Mouse (Mus musculus) frontal cortex, postnatal 25 days (tissue): Measurements from ENCODE around the gene Prrx1.

ENCODE experiments used
- DNase-seq, 2 experiments: peaks; one replicate each; pipeline ENCODE4 v3.0.0; 2022; ENCODE audit warnings: low spot score in 2 of 2

The Prrx1 gene

DNA sequence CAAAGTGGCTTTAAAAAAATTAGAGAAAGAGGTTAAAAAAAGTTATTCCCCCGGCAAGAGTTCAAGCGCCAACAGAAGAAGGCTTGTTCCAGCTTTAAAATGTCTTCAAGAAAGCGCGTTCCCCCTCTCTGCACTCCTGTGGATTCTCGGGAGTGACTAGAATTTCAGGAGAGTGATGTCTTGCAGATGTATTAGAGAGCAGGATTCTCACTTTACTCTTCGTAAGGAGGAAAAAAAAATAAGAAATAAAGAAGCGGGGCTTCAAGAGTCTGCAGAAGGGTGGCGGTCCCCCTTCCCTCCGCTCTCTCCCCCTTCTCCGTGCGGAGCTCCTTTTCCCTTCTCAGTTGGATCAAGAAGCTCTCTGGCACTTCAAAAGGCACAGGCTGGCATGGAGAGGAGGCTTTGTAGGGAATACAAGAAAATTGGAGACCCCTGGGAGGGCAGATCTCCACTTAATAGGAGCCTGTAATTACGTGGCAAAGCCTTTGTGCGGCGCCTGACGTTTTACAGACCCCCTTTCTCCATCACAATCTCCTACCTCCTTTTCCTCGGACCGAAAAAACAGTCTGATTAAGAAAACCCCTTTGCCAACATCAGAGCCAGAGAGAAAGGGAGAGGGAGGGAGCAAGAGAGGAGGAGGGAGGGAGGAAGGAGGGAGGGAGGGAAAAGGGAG, at the start of gene Prrx1:
Gene Prrx1 (minus strand): TSS at position 610 of the 673 bp plus-strand sequence.
- DNase-seq = no peak

DNA sequence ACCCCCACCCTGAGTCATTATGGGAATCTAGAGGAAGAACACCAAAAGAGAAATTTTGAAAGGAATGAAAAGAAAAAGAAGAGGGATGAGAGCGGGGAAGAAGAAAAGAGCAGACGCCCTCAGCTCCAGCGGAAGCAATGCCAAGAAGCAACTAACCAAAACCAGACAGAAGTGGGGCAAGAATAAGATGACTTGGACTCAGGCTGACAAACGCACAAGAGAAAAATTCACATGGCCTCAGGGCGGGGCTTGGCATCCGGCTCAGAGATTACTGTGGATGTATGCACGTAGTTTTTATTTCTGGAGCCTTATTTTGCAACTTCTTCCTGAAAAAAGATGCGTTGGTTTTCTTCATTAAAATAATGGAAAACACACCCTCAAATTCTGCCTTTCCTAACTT, 48.7 kb upstream of the Prrx1 start:
- DNase-seq = no peak

DNA sequence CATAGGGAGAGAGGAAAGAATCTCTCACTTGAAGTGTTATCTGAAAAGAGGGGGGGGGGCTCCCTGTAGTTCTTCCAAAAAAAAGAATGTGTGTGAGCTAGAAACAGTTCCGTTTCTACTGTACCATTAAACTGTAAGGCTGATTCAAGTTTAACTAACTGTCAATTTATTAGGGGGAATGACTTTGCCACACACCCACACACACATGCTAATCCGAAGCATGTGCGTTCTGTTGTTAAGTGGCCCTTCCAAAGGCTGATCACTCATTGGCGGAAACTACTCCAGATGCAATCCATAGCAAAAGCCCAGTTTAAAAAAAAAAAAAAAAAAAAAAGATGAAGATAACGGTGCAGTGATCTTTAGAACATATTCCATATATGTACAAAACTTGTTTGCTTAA, 47.9 kb upstream of the Prrx1 start:
- DNase-seq = no peak

DNA sequence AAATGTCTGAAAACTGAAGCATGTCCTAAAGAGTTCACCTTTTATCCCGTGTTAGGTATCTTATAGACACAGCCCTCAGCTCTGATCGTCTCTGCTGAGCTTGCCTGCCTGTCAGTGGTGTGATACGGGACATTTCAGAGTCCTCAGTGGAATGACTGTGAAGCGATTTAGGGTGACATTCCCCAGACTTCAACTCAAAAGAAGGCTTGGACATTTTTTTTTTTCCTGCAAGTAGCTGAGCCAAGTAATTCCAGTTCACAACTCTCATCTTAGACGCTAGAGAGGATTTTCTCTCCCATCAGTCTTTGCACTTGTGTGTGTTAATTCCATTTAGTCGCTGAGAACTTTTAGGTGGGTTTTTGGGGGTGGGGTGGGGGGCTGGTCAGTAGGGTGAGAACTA, 47.3 kb upstream of the Prrx1 start:
- no peak for DNase-seq

DNA sequence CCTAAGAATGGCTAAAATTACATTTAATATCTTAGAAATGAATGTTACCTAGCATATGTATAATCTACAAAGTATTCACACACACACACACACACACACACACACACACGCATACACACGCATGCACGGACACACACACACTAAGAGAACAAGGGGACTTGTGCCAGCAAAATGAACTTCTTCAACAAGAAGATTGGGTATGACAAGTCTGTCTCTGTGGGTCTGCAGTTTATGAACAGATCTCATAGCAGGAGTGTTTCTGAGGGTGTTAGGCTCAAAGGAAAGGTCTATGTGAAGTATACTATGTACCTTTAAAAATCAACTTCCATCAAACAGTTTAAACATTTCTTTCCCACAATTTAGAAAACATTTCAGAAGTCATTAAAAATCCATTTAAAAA, 46.0 kb upstream of the Prrx1 start:
- no peak for DNase-seq

DNA sequence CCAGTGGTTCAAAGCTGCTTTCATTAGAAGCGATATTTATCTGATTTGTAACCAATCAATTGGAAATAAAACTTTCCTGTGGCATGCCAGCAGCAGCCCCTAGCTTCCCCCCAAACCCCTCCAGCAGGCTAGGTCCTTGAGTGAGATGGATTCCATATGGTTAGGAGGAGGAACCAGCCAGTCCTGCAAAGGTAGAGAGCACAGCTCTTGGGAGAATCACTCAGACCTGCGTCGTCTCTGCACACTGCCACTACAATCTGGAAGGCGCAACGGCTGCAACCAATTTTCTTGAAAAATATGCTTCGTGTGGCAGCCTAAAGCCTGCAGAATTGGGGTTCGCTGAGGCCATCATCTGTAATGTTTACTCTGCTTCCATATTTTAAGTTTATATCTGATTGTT, 44.7 kb upstream of the Prrx1 start:
- no peak for DNase-seq

DNA sequence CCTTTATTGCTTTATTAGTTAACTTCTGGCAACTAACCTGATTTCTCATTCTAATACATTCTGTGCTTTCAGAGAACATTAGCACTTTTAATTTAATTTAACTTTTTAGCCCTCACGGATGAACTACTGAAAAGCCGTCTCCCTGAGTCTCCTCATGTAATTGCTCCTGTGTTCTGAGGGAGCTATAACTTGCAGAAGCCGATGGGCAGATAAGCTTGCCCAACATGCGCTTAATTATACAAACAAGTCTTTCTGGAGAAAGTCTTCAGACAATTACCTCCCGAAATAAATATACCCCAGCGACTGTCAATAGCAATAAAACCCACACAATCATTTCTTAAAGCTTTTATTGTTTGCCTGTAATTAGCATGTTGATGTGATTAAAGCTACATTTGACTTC, 44.2 kb upstream of the Prrx1 start:
- no peak for DNase-seq

DNA sequence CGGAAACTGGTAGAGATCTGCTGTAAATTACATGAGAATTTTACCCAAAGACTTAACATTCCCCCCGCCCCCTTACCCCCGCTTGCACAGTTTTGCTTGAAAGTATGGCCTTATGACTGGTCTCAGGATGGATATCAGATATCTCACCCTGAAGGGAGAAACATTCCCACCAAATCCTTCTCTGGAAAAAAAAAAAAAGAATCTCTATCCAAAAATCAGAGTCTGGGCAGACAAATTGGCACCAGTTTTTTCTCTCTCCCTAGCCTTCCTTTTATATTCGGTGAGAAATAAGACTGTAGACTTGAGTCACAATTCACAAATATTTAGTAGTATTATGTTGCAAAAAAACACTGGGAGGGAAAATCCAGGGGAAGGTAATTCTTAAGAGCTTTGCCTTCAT, 42.7 kb upstream of the Prrx1 start:
- no peak for DNase-seq

DNA sequence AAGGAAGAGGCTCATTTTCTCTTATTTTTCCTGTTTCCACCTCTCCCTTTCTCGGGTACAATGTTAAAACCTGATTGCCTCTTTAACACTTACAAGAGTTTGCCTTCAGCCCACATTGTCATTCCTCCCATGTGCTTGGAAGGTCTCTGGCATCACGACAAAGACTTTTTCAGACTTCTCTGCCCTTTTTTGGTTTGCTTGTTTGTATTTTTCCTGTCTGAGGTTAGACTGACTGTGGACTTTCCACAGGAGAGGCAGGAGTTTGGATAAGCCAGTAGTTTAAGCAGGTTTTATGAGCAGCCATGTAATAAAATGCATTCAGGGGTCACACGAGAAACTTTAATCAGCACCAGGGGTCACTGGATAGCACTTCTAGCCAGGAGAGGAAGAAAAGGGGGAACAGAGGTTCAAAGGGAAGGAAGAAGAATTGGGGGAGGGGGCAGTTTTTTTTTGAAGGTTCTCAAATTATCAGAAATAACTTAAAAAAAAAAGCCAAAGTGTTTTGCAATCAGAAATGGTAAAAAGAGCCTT, 42.2 kb upstream of the Prrx1 start:
- no peak for DNase-seq

DNA sequence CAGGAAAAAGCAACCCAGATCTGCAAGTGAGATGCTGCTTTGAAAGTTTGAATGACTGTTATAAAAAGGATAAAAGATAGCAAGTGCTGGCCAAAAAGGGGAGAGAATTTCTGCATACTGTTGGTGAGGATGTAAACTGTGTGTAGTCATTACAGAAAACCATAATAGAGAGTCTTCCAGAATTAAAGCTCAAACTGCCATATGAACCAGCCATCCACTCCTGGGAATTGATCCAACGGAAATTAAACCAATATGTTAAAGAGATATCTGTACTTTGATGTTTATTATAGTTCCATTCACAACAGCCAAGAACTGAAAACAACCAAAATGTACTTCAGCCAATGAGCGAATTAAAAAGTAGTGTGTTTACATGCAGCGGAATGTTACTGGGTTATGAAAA, 37.5 kb upstream of the Prrx1 start:
- DNase-seq = no peak

DNA sequence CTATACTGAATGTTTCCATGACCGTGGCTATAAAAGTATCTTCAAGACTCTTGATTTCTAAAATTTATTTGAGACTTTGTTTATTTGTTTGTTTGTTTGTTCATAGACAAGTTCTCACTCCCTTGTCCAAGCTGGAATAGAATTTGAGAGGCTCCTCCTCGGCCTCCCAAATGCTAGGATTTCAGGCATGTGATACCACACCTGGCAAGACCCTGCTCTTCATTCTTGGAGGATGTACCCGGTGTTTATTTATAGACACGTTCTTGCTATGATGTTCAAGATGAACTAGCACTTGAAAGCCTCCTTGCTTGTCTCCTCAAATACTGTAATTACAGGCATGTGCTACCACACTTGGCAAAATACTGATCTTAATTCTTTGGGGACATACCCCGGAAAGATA, 32.0 kb upstream of the Prrx1 start:
- no peak for DNase-seq

DNA sequence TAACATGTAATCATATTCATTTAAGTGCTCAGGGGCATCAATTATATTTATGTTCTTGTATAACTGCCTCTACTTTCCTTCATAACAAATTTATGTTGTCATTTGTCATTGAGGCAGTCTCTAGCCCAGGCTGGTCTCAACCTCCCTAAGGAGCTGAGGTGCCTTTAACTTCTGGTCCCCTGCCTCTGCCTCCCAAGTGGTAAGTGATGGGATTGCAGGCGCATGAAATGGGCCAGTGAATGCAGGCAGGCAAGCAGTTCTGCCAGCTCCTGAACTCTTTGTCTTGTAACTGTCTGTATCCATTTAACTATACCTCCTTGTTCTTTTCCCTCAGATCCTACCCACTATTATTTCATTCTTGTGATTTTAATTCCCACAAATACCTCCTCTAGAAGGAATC, 31.4 kb upstream of the Prrx1 start:
- no peak for DNase-seq

DNA sequence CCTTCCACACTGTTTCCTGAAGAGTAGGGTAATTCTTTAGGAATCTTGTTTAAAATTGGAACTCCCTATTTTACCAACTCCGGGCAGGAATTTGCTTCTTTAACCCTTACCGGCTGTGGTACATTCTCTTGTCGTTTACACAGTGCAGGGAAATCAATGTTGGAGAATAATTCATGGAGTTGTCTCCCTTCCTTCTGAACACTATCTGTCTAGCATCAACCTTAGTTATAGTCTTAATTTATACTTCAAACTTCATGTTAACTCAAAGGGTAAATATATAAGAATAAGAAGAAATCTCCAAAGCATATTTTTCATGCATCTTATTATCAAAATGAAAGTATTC, 25.7 kb upstream of the Prrx1 start:
- no peak for DNase-seq

DNA sequence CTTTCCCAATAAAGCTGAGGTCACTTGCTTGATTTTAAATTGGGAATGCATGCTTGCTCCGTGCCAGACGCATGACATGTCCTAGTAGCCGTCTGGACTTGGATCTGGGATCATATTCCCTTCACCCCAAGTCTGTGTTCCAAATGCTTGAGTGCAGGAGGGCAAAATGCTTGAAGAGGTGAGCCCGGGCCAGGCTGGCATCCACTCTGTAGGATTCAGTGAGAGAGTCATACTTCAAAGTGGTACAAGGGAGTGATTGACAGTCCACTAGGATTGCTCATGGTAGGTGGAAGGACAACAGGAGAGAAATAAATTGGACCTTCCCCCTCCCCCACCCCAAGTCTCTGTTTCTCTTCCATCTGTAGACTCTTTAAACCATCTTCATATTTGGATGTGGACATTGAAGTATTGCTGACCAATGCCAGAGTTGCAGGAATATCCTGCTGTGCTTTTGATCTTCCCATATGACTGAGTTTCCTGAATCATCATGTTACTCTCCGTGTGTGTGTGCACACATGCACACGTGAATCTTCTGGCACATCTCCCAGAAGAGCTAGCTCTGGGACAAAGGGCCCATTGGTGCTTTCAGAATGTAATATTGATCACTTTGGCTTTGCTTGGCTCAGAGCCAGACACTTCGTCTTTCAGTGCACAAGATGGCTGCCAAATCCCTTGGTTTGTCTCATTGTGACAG, 25.2 kb upstream of the Prrx1 start:
- no peak for DNase-seq

DNA sequence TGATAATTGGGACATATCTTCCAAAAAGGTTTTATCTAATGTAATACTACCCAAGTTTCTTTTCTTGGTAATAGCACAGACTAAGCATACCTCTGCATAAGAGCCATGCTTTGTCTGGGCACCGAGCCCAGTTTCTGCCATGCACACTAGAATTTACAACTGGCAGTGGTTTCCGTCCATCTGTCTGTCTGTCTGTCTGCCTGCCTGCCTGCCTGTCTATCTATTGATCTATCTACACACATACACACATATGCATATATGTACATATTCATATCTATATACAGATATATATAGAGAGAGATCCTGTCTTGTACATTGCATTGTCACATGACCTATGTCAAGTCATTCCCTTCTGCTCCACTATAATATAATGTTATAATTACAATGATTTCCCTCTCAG, 24.3 kb upstream of the Prrx1 start:
- no peak for DNase-seq

DNA sequence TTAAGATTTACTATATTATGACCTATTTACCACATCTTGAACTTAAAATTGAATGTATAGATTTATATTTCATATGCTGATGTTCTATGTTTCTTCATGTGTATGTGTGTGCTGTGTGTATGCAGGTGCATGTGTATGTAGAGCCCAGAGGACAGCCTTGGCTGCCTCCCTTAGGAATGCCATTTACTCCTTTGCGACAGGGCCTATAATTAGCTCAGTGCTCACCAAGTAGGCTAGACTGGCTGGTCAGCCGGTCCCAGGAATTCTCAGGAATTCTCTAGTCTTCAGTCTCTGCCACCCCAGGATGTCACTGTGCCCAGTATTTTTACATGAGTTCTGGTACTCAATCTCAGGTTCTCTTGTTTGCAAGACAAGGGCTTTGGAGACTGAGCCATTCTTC, 13.8 kb upstream of the Prrx1 start:
- DNase-seq = no peak

DNA sequence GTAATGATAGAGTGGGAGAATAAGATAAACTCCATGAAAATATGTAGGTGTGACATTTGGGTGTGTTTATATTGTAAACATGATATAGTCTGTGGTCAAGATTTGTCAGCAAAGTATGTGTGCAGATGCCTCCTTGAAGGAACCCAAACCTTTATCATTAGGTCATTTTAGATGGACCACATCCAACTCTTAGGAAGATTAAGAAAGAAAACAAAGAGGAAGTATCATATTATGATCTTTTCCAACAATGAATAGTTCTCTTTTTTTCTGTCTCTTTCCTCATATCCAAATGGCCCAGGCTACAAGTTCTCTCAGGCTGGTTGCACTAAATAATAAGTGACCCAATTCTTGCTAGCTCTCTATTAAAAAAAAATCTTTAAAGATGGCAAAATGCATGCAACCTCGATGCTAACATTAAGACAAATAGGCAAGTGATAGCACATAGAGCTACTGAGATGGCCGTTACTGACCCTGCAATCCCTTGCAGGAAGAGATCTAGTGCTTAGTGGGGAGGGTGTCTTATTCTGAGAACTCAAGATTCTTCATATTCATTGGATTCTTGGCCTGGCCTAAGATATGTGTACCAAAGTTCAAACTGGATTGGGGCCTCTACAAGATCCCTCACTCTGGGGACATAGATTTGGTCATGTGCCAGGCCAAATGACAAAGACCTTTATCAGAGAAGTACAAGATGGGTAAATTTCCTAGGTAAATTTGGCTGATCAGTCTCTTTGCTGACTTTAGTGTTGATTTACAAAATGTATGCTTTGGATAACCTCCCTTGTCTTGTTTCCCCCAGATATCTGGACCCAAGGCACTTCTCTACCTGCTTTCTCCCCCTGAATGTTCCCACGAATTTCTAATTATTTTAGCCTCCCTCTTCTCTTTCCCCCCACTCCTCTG, 6.4 kb upstream of the Prrx1 start:
- DNase-seq = no peak

DNA sequence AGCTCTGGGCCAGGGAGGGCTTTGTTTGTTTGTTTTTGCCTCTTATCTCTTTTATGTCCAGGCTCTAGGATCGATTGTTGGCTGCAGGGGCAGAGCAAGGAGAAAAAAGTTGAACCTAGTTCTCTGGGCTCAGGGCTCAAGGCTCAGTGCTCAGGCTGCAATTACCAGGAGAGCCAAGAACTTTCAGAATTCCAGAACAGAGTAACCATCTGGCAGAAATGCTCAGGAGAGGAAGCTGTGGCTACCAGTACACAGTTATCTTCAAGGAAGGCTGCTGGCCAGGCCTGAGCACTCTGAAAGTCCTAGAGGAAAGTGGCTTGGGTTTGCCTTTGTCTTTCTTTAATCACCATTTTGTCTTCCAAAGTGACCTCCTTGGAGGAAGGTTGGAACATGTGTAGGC, 3.4 kb upstream of the Prrx1 start:
- no peak for DNase-seq

DNA sequence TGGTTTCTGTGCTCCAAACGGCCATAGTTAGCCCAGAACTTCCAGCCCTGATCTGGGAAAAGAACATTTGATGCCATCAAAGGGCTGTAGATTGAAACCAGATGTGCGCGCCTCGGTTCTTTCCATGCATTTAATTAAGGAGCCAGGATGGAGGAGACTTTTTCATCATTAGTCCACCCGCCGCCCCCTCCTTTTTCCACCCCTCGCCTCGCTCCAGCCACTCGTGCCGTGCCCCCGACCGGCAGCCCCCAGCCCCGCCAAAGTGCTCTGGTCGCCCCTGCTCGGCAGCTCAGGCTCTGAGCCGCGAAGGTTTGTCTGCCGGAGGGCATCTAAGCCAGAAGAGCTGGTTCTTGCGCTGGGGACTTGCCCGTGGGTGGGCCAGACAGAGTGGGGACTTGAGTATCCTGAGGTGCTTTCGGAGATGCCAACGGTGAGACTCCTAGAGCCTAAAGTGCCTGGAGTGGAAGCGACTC, 1.4 kb upstream of the Prrx1 start:
- DNase-seq = no peak

DNA sequence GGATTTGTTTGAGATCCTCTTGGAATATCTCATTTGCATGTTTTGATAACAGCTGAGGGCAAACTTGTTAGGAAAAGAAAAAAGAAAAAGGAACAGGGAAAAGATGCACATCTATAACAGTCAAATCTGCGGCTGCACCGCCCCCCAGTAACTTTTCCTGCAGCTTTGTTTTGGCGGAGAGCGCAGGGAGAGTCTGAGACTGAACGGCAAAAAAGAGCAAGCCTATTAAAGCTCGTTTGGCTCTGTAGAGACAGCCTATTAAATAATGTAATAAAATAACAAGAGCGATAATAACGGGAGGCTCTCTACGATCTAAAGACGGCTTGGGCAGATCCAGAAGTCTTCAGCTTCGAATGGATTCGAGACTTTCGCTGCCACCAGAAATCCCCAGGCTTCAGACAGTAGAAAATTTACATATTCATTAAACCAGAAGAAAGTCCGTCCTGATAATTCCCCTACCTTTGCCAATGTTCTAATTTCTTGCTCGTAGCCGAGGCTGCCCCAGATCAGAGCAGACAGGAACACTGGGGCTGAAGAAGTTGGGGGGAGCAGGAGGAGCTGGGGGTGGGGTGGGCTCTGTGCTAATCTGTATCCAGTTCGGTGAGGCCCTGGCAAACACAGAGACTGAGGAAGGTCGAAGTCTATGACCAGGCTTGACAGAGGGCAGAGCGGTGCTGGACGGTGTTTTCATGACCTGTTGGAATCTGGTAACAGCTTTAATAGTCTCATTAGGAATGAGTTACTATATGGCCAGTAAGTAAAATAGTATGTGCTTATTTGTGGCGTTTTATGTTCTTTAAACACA, 613 bp upstream of the Prrx1 start:
- no peak for DNase-seq
